Mouse (Mus musculus) megakaryocyte-erythroid progenitor cell, adult 5-6 weeks (primary cell): ENCODE results near the gene Mmp14. TPM values are rescaled to one million over a fixed set of nuclear protein-coding genes. Genes with fewer than 3 reads are reported as not detected.

Source experiments
- ATAC-seq: replicated peaks from 2 replicates; pipeline ENCODE4 v1.8.0; 2016; ENCODE audit warnings: mild to moderate bottlenecking, inconsistent platforms; ENCODE audit not compliant: severe bottlenecking, poor library complexity, low FRiP score, low TSS enrichment
- total RNA-seq, 2 experiments: library from RNA; stranded (forward) in 1 of 2; stranded (reverse) in 1 of 2; fragments of 200-1000, 215-1000 nt in 1 of 2; fragments of >200 nt in 1 of 2; fragmentation: Nextera tagmentation in 1 of 2; gene quantifications; 2 replicates each; pipeline ENCODE4 v1.2.3; 2014 to 2017

The Mmp14 gene
- total RNA-seq (2014; fragmentation: Nextera tagmentation) (39.2 and 44.9 TPM in 2 replicates), total RNA-seq (2017) (23.4 and 37.2 TPM in 2 replicates)

DNA sequence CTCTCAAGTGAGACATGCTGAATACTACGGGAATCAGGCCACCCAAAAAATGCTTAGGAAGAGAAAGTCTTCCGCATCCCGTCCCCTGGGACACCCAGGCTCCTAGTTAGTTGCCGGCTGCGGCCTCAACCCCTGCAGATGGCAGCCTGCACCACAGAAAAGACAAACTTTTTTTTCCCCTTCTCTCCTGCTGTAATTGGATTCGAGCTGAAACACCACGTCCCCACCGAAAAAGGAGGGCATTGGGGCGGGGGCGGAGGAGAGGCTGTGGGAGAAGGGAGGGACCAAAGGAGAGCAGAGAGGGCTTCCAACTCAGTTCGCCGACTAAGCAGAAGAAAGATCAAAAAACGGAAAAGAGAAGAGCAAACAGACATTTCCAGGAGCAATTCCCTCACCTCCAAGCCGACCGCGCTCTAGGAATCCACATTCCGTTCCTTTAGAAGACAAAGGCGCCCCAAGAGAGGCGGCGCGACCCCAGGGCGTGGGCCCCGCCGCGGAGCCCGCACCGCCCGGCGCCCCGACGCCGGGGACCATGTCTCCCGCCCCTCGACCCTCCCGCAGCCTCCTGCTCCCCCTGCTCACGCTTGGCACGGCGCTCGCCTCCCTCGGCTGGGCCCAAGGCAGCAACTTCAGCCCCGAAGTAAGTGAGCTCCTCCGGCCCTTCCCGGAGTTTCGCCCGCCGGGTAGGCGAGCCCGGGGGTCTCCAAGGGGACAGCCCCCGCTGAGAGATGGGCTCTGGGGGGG, at the start of gene Mmp14:
TSS of gene Mmp14 (plus strand) at position 279 of the 744 bp plus-strand sequence.
- ATAC-seq, result peak; percentile 19; the same call in 1 of the 2 replicates

DNA sequence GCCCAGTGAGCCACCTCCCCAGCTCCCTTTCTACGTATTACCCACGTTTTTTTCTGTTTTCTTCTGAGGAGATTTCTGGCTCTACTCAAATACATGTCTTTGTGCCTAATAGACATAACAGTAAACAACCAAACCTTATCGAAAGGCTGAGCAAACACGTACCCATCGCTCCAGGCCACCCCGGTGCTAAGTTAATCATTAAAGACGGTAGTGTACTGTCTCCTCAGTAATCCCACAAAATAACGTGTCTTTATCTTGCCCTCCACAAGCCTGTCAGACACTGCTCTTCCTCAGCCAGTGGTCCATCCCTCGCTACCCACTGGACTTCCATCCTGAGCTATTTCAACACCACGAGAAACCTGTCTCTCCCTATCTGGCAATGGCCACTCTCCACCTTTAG, 49.6 kb upstream of the Mmp14 start:
- ATAC-seq, result no peak

DNA sequence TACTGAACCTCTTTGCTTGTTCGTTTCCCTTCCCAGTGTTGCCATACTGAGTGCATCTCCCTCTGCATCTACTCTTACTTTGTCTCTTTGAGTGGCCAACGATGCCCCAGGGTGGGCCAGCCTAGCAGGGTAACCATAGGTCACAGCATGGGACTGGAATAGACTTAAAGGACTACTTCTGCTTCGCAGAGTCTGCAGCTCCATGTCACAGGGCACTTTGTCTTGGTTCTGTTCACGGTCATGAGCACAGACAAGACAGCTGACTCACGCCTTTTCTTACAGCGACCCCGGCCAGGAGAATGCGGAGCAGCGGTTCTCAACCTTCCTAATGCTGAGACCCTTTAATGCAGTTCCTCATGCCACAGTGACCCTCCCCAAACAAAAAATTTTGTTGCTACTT, 48.8 kb upstream of the Mmp14 start:
- ATAC-seq, result no peak

DNA sequence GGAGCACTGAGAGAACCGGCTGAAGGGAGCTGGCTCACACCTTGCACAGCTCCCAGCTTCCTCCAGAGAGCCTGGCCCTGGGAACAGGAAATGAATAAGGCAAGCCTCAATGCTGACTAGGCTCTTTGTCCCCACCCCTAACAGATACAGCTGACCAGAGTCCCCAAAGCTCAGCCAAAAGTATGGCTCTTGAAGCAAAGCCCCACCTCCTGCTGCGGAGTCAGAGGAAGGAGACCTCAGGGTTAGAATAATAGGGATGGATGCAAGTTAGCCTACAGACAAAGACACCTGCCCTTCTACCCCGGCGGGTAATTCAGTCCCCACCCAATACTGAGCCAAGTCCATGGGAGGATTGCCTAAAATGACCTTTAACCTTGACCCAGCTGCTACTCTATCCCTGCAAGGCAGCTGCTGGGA, 48.0 kb upstream of the Mmp14 start:
- ATAC-seq, result no peak

GRCm38 (mm10) chr14:54384396-54384795, 47.0 kb upstream of the Mmp14 start:
- peak; percentile 86 for ATAC-seq

GRCm38 (mm10) chr14:54385968-54386618, 45.3 kb upstream of the Mmp14 start:
- ATAC-seq, result no peak

GRCm38 (mm10) chr14:54387546-54387945, 43.9 kb upstream of the Mmp14 start:
- ATAC-seq, result no peak

DNA sequence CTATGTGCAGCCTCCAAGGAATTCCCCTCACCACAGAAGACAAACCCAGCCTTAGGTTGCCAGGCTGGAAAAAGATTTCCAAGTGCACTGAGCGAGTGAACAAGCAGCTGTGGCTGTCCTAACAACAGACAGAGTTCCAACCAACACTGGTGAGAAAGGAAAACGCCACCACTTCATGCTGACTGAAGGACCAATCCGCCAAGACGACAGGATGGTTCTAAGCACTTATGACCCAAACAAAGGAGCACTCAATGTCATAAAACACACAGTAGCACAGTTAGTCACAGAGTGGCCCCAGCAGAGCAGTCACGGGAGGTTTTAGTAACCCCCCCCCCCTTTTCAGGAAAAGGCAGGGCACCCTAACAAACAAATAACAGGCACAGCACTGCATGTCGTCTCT, 40.6 kb upstream of the Mmp14 start:
- no peak for ATAC-seq

- ATAC-seq, result no peak
These were observed 37.6 kb upstream of the Mmp14 start for GRCm38 (mm10) chr14:54393794-54394193.

GRCm38 (mm10) chr14:54394309-54394708, 37.1 kb upstream of the Mmp14 start:
- ATAC-seq, result no peak

- no peak for ATAC-seq
These were observed 34.7 kb upstream of the Mmp14 start for GRCm38 (mm10) chr14:54396685-54397084.

- ATAC-seq, result no peak
These were observed 33.4 kb upstream of the Mmp14 start for GRCm38 (mm10) chr14:54397872-54398527.

GRCm38 (mm10) chr14:54398528-54398916, 32.9 kb upstream of the Mmp14 start:
- ATAC-seq, result no peak

- no peak for ATAC-seq
These were observed 32.5 kb upstream of the Mmp14 start for GRCm38 (mm10) chr14:54398921-54399382.

DNA sequence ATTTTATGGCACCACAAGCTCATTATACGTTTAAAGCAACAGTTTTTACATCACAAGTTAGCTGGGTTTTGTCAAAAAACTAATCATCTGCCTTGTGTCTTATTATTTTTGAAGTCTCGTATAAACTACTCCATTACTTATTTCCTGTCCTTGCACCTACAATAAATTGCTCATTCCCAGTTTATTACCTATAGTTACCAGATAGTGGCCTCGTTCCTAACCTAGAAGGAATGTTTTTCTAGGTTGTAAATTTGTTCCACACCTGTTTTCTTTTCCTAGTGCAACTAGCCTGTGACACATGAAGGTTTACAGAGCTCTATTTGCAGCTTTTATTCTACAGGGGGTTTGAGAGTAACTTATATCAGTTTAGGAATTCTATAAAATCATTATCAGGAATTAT, 29.7 kb upstream of the Mmp14 start:
- no peak for ATAC-seq

- no peak for ATAC-seq
These were observed 22.9 kb upstream of the Mmp14 start for GRCm38 (mm10) chr14:54408336-54409056.

GRCm38 (mm10) chr14:54409057-54409645, 22.3 kb upstream of the Mmp14 start:
- ATAC-seq, result no peak

DNA sequence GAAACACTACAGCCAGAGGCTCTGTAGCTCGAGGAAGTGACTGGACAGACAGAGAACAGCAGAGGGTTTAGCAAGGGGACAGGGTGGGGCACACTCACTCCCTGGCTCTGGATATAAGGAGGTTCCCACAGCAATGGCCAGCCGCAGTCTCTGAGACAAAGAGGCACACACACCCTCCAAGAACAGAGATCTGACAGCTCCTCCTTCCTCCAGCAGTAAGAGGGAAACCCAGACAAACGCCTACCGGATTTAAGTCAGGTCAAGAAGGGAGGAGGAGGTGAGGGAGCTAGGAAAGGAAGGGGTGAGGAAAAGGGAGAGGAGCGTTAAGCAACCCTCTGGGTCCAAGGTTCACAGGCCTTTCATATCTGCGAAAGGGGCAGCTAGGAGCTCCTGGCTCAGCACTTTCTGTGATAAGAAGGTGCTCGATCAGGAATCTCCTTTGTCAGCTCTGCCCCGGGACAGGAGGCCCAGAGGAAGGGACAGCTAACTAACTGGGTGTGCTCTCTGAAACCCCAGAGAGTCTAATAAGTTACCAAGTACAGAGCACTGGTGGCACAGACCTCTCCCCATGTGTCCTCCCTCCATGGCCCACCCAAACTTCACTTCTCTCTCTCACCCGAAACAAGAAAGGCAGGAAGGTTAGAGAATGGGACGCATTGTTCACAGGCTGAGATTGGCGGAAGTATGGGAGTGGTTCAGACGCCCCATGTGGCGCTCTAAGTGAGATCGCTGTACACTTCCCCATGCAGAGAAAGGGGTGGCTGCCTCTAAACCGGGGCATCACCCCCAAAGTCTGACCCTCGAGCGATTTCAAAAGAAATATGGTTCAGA, 21.2 kb upstream of the Mmp14 start:
- ATAC-seq, result peak; percentile 43
